Mouse (Mus musculus) kidney, embryonic 15.5 days (tissue): ENCODE measurements around the gene Large1. TPM values are rescaled to one million over a fixed set of nuclear protein-coding genes. Genes with fewer than 3 reads are reported as not detected.
A peak's percentile ranks its signal among the peaks of the same experiment; 100 is the strongest.
"Not testable (repeated sequence)": the region's sequence is repeated elsewhere in the genome, so short reads cannot be mapped to it uniquely, and the experiment has no call there.

ENCODE experiments used
- ATAC-seq: fragments of 200-750 bp; cut with Nextera tagmentation; replicated peaks from 2 replicates; pipeline ENCODE4 v1.8.0; 2017; ENCODE audit warnings: moderate TSS enrichment; ENCODE audit not compliant: low FRiP score
- H3K27ac ChIP-seq: fragments of 300-500 bp; sonication (generic); 2 replicates; pipeline ENCODE4 v1.5.1; 2015; ENCODE audit warnings: mild to moderate bottlenecking, inconsistent platforms
- H3K27me3 ChIP-seq: fragments of 300-500 bp; sonication (generic); 2 replicates; pipeline ENCODE4 v1.6.1; 2015; ENCODE audit warnings: inconsistent platforms
- H3K36me3 ChIP-seq: fragments of 300-500 bp; sonication (generic); 2 replicates; pipeline ENCODE4 v1.6.1; 2015; ENCODE audit warnings: inconsistent platforms
- H3K4me1 ChIP-seq: fragments of 300-500 bp; sonication (generic); 2 replicates; pipeline ENCODE4 v1.6.1; 2015; ENCODE audit warnings: inconsistent platforms
- H3K4me2 ChIP-seq: fragments of 300-500 bp; sonication (generic); 2 replicates; pipeline ENCODE4 v1.6.1; 2015; ENCODE audit warnings: moderate library complexity, mild to moderate bottlenecking, inconsistent platforms
- H3K4me3 ChIP-seq: fragments of 300-500 bp; sonication (generic); replicated peaks from 2 replicates; pipeline ENCODE4 v1.5.1; 2015; ENCODE audit warnings: mild to moderate bottlenecking, inconsistent platforms
- H3K9ac ChIP-seq: fragments of 300-500 bp; sonication (generic); 2 replicates; pipeline ENCODE4 v1.6.1; 2015; ENCODE audit warnings: mild to moderate bottlenecking, inconsistent platforms
- H3K9me3 ChIP-seq: fragments of 300-500 bp; sonication (generic); replicated peaks from 2 replicates; pipeline ENCODE4 v1.6.1; 2016; ENCODE audit warnings: inconsistent platforms
- WGBS: fragments of 180-500 bp; shearing (Covaris S2); methylation state at CpG from one replicate; pipeline ENCODE4 v1.1.7; 2015; ENCODE audit warnings: mixed read lengths; 5-methylcytosine and 5-hydroxymethylcytosine counted together
- polyA plus RNA-seq: library from polyadenylated mRNA; unstranded; fragments of >200 nt; fragmentation: Nextera tagmentation; extraction: Ambion mirVana; gene quantifications from 2 replicates; pipeline ENCODE4 v1.2.1, GENCODE M21; 2015

The Large1 gene
- polyA plus RNA-seq, 1 experiment from 2014 or later: 5.7 TPM

DNA sequence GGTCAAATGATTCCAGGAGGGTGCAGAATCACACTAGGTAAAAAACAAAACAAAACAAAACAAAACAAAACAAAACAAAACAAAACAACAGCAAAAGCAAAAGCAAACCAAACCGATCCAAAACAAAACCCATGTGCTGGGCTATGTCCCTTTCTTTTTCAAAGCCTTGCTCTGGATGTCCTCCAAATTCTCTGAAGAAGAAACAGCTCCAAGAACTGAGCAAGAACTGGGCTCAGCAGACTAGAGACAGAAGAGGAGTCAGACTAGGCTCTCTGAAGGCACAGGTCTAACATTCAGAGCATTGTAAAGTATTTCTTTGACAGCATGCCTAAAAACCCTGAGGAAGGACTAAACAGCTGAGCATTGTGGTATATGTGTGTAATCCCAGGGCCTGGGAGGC is 370.5 kb downstream of the Large1 start:
- Histone ChIP-seq H3K4me1 (no peaks in the 10 kb centered on the region), H3K4me3 (no peak overlapping the region), H3K27me3 (no peaks in the 10 kb centered on the region), H3K36me3 (no peaks in the 10 kb centered on the region), H3K9me3 (no peaks in the 10 kb centered on the region), H3K27ac (no peak overlapping the region), H3K9ac (no peak overlapping the region), H3K4me2 (no peak overlapping the region)
- WGBS: 88% methylated on average over 1 of the region's 1 CpGs
- ATAC-seq: no peak

DNA sequence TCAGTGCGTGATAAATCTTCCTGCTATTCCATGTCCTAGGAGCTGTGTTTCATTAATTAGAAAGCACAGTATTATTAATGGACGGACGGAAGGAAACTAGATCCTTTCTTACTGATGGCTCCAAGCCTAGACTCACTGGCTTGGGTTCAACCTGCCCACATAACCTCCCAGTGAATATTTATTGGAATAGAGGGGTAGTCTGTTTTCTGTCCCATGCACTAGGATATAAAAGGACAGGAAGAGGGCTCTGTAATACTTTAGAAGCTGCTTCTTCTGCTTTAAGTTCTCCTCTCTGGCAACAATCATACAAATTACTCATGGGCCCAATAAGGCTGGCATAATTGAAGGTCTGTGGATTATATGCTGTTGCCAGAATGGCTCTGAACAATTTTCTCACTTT is 398.3 kb downstream of the Large1 start:
- WGBS: 50% methylated on average over 3 of the region's 3 CpGs
- no peak overlapping the region for H3K4me3 ChIP-seq

DNA sequence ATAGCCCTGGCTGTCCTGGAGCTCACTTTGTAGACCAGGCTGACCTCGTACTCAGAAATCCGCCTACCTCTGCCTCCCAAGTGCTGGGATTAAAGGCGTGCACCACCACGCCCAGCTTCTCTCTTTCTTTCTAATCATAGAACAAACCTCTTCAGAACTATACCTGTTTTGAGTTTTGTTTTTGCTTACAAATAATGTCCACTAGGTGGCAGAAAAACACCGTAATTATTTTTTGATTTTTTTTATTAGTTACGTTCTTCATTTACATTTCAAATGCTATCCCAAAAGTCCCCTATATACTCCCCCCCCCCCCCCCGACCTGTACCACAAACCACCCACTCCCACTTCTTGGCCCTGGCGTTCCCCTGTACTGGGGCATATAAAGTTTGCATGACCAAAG is 411.9 kb downstream of the Large1 start:
- H3K27me3 ChIP-seq, H3K27ac ChIP-seq, H3K9me3 ChIP-seq, H3K4me1 ChIP-seq, H3K36me3 ChIP-seq, H3K4me2 ChIP-seq, H3K9ac ChIP-seq, H3K4me3 ChIP-seq, ATAC-seq: not testable (repeated sequence)
- WGBS: 70% methylated on average over 8 of the region's 8 CpGs

More for the DNA sequence above, 398.3 kb downstream of the Large1 start:
- H3K9me3 ChIP-seq: no peaks in the 10 kb centered on the region
- H3K4me2 ChIP-seq: no peak overlapping the region
- no peak overlapping the region for H3K9ac ChIP-seq
- H3K27me3 ChIP-seq: no peaks in the 10 kb centered on the region
- H3K36me3 ChIP-seq: no peaks in the 10 kb centered on the region
- no peaks in the 10 kb centered on the region for H3K4me1 ChIP-seq
- no peak for ATAC-seq
- no peak overlapping the region for H3K27ac ChIP-seq

DNA sequence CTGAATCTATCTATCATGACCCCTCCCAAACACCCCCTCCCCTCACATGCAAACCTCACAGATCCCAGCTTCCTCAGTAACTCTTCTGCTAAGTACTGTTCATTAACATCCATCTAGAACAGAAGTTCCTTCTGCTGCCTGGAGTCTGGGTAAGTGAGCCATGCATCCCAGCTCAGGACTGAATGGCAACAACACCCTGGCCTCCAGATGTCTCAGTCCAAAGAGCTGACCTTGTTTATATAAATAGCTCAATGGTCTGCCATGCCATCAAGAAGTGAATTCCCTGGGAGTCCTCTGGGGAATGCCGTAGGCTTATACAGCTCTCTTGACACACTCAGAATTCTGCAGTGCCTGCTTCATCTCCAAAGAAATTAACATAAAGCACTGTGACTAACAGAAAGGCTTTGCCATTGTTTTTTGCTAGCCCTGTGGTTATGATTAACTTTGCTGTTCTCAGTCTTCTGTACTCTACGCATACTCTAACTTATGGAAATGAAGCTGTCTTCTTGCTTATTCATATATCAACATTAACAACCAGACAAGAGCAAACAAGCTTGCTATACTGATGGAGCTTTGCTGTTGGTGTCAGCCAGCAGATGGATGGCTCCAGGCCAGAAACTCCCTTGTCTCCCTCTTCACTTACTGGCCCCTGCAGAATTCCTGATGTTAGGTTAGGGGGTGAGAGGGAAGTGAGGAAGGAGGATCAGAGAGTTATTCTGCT is 434.0 kb downstream of the Large1 start:
- Histone ChIP-seq H3K4me2 (no peak overlapping the region), H3K27me3 (no peaks in the 10 kb centered on the region), H3K36me3 (no peaks in the 10 kb centered on the region), H3K4me1 (no peaks in the 10 kb centered on the region; the same call in 1 of the 2 replicates), H3K27ac (0 out of 2 replicates have a peak overlapping the region, but pooled peaks have one; percentile 13), H3K9ac (no peak overlapping the region), H3K9me3 (no peaks in the 10 kb centered on the region), H3K4me3 (no peak overlapping the region)
- 51% methylated on average over 2 of the region's 2 CpGs for WGBS
- ATAC-seq: peak; percentile 33; the same call in 1 of the 2 replicates

DNA sequence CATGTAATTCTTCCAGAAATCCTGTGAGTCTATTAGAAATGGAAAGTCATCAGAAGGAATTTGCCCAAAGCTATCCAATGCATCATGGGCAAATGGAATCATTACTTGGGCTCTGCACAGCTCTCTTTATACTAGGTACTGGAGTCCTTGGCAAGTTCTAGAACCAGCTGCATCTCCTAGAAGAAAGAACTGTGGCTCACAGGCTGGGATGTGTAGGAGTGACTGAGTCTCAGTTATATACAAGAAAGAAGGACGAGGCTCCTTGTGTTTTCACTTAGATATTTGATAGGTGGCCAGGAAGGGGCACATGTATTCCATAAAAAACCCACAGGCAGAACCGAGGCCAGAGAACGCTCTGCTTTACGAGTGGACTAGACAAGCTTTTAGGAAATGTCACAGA is 447.8 kb downstream of the Large1 start:
- ATAC-seq: no peak
- Histone ChIP-seq H3K27me3 (no peaks in the 10 kb centered on the region), H3K4me1 (no peaks in the 10 kb centered on the region), H3K9ac (no peak overlapping the region), H3K4me2 (no peak overlapping the region), H3K9me3 (no peaks in the 10 kb centered on the region), H3K36me3 (no peaks in the 10 kb centered on the region), H3K4me3 (no peak overlapping the region), H3K27ac (no peak overlapping the region)
- 46% methylated on average over 4 of the region's 4 CpGs for WGBS

DNA sequence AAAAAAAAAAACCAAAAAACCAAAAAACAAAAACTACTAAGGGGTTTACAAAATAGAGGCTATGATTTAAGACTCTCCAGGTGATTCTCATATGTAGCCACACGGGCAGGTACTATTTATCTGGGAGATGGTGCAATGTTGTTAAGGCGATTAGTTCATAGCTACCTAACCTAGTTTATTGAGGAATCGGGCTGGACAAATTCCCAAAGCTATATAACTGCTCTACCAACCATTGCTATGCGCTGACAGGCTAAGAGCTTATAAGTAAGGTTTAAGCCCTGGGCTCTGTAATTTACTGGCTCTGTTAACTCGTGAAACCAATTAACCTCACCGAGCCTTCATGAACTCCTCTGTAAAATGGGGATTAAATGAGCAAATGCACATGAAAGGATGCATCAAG is 451.7 kb downstream of the Large1 start:
- no peaks in the 10 kb centered on the region for H3K27me3 ChIP-seq
- H3K9ac ChIP-seq: no peak overlapping the region
- no peaks in the 10 kb centered on the region for H3K9me3 ChIP-seq
- H3K36me3 ChIP-seq: no peaks in the 10 kb centered on the region
- 83% methylated on average over 6 of the region's 6 CpGs for WGBS
- H3K27ac ChIP-seq: no peak overlapping the region
- H3K4me2 ChIP-seq: no peak overlapping the region
- H3K4me3 ChIP-seq: no peak overlapping the region
- no peaks in the 10 kb centered on the region for H3K4me1 ChIP-seq
- ATAC-seq: no peak

DNA sequence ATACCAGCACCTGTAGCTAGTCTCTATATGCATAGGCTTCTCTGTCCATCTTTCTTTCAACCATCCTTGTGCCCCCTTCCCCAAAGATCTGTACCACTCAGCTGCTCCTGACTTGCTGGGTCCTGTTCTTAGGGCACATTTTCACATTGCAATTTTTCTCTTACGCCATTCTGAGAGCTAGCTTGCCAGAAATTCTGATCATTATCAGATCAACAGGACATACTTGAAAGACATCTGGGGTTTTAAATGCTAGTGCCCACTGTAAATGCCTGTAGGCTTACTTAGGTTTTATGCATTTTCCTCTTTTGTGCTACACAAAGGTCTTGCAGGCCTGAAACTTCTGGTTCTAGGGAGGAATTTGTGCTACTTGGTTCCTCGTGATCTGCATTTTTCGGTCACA is 454.0 kb downstream of the Large1 start:
- H3K4me2 ChIP-seq: no peak overlapping the region
- no peaks in the 10 kb centered on the region for H3K4me1 ChIP-seq
- no peak overlapping the region for H3K4me3 ChIP-seq
- no peaks in the 10 kb centered on the region for H3K27me3 ChIP-seq
- H3K9ac ChIP-seq: no peak overlapping the region
- H3K9me3 ChIP-seq: no peaks in the 10 kb centered on the region
- 90% methylated on average over 3 of the region's 3 CpGs for WGBS
- no peak overlapping the region for H3K27ac ChIP-seq
- no peaks in the 10 kb centered on the region for H3K36me3 ChIP-seq
- no peak for ATAC-seq

DNA sequence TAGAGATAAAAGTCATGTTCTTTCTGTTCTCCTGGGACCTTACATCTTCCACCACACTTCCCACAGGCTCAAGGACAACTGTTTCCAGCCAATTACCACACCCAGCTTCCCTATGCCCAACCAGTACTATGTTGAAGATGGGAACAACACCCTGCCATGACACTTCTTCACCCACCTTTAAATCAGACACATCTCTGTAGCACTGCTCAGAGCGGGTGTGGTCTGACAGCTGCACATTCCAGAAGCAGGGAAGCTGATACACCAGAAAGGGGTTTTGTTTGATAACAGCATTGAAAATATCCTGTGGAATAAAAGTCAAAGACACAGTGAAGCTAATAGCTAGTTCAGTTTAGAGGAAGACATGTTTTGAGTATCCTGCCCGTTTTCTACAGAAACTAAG is 470.3 kb downstream of the Large1 start:
- Histone ChIP-seq H3K27ac (no peak overlapping the region), H3K4me2 (no peak overlapping the region), H3K4me3 (no peak overlapping the region), H3K4me1 (no peaks in the 10 kb centered on the region), H3K36me3 (peaks cover 3% of the 10 kb centered on the region; the same call in 1 of the 2 replicates), H3K27me3 (no peaks in the 10 kb centered on the region), H3K9me3 (no peaks in the 10 kb centered on the region), H3K9ac (no peak overlapping the region)
- 89% methylated on average over 2 of the region's 2 CpGs for WGBS
- no peak for ATAC-seq

DNA sequence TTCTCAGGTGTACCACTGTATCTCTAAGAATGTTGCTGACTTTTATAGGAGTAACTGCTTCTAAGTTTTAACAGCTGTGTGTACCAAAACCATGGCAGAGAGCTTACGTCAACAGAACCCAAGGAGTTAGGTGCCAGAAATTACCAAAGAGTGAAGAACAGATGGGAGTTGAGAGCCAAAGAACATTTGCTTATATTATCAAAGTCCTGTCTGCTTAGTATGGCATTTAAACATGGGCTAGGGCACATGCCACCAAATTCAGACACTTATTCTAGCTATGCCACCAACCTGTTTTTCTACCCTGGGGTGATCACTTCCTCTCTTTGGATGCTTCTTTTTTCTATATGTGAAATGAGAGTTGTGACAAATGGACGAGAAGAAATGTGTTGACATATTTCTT is 479.9 kb downstream of the Large1 start:
- Histone ChIP-seq H3K4me2 (no peak overlapping the region), H3K36me3 (no peaks in the 10 kb centered on the region), H3K9ac (no peak overlapping the region), H3K27me3 (no peaks in the 10 kb centered on the region), H3K27ac (no peak overlapping the region), H3K9me3 (no peaks in the 10 kb centered on the region), H3K4me1 (no peaks in the 10 kb centered on the region), H3K4me3 (no peak overlapping the region)
- 90% methylated on average over 2 of the region's 2 CpGs for WGBS
- no peak for ATAC-seq

DNA sequence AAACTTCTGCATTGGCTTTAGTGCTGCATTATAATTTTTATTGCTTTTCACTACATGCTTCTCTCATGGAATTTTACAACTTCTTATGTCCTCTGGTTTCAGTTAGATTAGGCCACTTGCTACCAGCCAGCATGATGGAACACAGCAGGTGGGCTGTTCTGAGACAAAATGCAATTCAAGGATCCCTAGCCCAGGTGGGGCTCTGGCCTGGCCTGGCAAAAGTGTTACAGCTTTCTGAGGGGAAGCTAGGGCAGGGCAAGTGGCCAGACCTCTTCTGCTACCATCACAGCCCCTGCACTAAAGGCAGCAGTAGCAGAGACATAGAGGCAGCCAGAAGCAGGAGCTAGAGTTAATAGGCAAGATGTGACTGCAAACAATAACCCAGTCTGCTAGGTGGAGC is 506.5 kb downstream of the Large1 start:
- H3K27ac ChIP-seq: no peak overlapping the region
- ATAC-seq: no peak
- H3K27me3 ChIP-seq: no peaks in the 10 kb centered on the region
- no peaks in the 10 kb centered on the region for H3K4me1 ChIP-seq
- H3K9ac ChIP-seq: no peak overlapping the region
- H3K36me3 ChIP-seq: peaks cover 10% of the 10 kb centered on the region
- no peak overlapping the region for H3K4me3 ChIP-seq
- H3K9me3 ChIP-seq: no peaks in the 10 kb centered on the region
- no peak overlapping the region for H3K4me2 ChIP-seq

DNA sequence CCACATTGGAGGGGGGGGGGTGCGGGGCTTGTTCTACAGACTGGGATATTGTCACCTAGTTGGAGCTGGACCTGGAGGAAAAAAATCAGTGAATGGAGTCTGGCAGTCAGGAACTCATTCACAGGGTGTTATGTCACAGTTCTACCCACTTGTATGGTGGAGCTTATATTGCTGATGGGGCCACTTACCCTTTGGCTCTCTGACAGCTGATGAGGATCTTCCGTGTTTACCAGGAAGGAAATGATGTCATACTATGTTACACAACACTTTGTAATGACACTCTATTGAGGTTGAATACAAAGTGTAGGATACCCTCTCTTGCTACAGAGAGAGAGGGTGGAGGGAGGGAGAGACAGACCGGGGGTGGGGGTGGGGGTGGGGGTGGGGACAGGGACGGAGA is 517.5 kb downstream of the Large1 start:
- H3K27ac ChIP-seq: no peak overlapping the region
- no peaks in the 10 kb centered on the region for H3K9me3 ChIP-seq
- ATAC-seq: no peak
- H3K4me2 ChIP-seq: no peak overlapping the region
- no peaks in the 10 kb centered on the region for H3K4me1 ChIP-seq
- 74% methylated on average over 4 of the region's 4 CpGs for WGBS
- H3K4me3 ChIP-seq: no peak overlapping the region
- no peaks in the 10 kb centered on the region for H3K27me3 ChIP-seq
- no peak overlapping the region for H3K9ac ChIP-seq
- peaks cover 7% of the 10 kb centered on the region for H3K36me3 ChIP-seq

DNA sequence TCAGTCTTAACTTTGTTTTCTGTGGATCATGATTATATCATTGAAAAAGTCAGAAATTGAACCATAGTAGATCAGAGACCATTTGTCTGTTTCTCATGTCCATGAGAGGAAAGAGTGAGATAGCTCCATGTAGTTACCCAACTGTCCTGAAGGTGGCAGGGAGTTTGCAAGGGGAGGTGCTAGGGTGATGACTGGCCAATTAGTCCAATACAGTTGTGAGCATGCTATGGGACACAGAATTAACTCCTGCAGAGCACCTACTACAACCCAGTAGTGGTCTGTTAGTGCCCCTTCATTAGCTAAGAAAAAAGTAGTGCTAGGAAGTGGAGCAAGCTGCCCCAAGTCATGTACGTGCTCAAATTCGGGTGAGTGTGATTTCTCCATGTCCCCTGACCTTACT is 520.2 kb downstream of the Large1 start:
- Histone ChIP-seq H3K27me3 (no peaks in the 10 kb centered on the region), H3K4me1 (no peaks in the 10 kb centered on the region), H3K27ac (no peak overlapping the region), H3K36me3 (peaks cover 7% of the 10 kb centered on the region), H3K4me2 (no peak overlapping the region), H3K4me3 (no peak overlapping the region), H3K9me3 (no peaks in the 10 kb centered on the region), H3K9ac (no peak overlapping the region)
- WGBS: 84% methylated on average over 2 of the region's 2 CpGs
- ATAC-seq: no peak

DNA sequence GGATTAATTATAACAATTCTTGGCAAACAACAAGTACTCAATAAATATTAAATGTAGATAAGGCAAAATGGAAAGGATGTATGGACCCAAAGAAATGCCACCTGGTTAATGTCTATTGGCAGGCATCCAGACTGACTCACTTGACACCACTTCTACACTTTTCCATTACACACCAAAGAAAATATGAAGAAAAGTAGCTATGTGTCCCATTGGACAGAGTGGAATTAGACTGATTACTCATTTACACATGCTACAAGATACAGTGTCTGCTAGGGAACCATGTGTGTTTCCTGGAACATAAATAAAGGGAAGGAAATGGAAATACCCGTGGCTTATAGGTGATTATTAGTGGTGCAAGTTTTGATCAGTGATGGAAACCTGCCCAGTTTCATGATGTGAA is 521.0 kb downstream of the Large1 start:
- H3K27me3 ChIP-seq: no peaks in the 10 kb centered on the region
- H3K4me3 ChIP-seq: no peak overlapping the region
- H3K4me2 ChIP-seq: no peak overlapping the region
- H3K9ac ChIP-seq: no peak overlapping the region
- no peak for ATAC-seq
- H3K4me1 ChIP-seq: no peaks in the 10 kb centered on the region
- no peak overlapping the region for H3K27ac ChIP-seq
- WGBS: 69% methylated on average over 1 of the region's 1 CpGs
- H3K9me3 ChIP-seq: no peaks in the 10 kb centered on the region
- peaks cover 6% of the 10 kb centered on the region for H3K36me3 ChIP-seq
